Mouse (Mus musculus) inflammation-experienced regulatory T-cells (primary cell): ENCODE results near the gene Ndufb6. TPM values are rescaled to one million over a fixed set of nuclear protein-coding genes. Genes with fewer than 3 reads are reported as not detected.

ENCODE experiments used
- polyA plus RNA-seq, 2 experiments: library from polyadenylated mRNA; unstranded; fragments of 100-300 nt; shearing (Covaris generic); gene quantifications; one replicate each; pipeline ENCODE4 v1.2.1; 2017

Gene Ndufb6
- polyA plus RNA-seq: 100 to 1,000 TPM in 1 of 2 experiments, 10 to 100 TPM in 1; 87.1 to 109 TPM

DNA sequence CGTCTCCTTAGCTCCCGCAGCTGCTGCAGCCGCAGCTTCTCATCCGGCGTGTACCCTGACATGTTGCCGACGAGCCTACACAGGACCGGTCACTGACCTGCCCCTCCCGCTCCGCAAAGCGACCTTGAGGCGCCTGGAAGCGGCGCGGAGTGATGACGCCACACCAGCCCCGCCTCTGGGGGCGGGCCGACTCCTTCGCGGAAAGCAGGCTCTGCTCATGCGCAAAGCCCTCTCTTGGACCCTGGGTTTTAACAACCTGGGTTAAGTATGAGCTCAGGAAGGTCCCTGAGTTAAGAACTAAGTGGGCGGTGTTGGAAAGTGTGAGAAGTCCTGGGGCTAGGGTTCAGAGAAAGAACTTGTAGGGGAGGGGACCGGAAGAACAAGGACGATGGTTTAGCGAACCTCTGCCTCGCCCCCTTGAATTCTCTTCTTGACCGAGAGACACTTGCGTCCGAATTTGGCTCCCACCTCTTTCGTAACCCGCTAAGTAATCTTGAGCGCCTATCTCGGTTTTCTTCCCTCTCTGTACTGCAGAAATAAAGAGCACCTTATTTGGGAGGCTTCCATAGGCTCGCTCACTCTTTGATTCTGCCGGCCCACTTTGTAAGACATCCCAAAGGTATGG is at the start of gene Ndufb6:
Gene Ndufb6, minus strand, starts transcription at position 146 of the 625 bp plus-strand sequence.

DNA sequence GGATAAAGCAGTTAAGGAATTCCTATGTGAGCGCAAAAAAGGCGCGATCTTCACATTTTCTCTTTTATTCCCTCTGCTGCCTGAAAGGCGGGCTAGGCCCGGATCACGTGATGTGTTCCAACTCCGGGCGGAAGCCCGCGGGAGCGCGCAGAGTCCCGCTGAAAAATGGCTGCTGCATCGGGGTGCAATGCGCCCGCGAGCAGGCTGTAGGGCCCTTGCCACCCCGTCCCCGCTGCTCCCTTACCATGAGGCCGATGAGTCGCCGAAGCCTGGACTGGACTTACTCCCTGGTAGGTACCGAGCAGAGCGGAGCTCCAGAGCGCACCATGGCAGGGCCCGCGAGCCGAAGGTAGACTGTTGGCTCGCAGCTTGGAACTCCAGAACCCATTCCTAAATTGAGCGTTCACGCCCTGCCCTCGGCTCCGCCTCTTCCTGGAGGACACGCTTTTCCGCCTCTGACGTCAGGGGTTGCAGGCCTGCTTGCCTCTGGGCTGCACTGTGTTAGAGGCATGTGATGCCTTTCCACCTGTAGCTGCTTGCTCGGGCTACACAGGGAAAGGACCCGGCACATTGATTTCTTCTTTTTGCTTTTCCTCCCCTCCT is 9.7 kb downstream of the Ndufb6 start, which contains the start of the genes Smim27 and Topors:
Gene Smim27, plus strand, starts transcription at position 150 of the 603 bp plus-strand sequence.
Gene Topors, minus strand, starts transcription at position 421 of the 603 bp plus-strand sequence.

DNA sequence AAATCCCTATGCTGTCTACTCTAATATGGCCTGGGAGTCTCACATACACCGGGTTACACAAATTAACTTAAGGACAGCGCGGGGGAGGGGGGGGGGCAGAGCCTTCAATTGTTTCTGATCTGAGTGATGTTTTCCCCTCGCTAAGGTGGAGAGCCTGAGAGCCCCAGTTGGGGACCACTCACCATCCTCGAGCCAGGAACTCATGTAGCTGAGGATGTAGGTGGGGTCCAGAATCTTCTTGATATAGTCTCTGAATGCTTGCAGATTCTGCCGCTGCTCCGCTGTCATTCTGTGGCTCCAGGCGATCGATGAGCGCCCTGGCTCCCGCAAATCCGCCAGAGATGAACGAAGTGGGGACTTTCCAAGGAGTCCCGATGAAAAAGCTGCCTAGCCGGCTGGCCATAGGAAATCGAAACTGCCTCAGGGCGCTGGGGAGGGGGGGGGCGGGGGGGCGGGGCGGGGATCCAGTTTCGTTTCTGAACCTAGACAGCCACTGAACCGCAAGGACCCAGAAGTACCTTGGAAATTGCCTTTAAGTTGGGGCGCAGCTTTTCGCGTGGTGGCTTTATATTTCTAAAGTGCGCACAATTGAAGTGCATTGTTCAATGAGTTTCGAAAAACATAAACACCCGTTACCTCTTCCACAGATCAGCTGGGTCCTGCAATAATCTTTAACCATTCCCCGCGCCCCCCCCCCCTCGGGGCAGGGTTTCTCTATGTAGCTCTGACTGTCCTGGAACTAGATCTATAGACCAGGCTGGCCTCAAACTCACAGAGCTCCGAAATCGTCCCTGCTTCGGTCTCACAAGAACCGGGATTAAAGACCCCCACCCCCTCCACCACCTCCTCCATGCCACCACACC is 39.6 kb downstream of the Ndufb6 start, which contains the start of gene Ddx58:
Gene Ddx58, minus strand, starts transcription at position 420 of the 863 bp plus-strand sequence.

Other genes with a start within 250 kb of the Ndufb6 start
- gene Aco1, start 136.3 kb downstream of the Ndufb6 start, polyA plus RNA-seq: 10 to 100 TPM; 28.0 to 28.9 TPM
- 10 to 100 TPM; 80.8 to 91.2 TPM for gene Ddx58, start 39.6 kb downstream of the Ndufb6 start, polyA plus RNA-seq
- gene Smim27, start 9.8 kb downstream of the Ndufb6 start, polyA plus RNA-seq: 10 to 100 TPM; 54.7 to 59.3 TPM
- 10 to 100 TPM; 38.9 to 43.4 TPM for gene Topors, start 9.6 kb downstream of the Ndufb6 start, polyA plus RNA-seq
- under 1 TPM; 0.23 to 0.60 TPM for gene Tmem215, start 192.8 kb upstream of the Ndufb6 start, polyA plus RNA-seq